Mouse (Mus musculus): Measurements from ENCODE around the gene Ppip5k2. TPM values are rescaled to one million over a fixed set of nuclear protein-coding genes. Genes with fewer than 3 reads are reported as not detected.
A peak's percentile ranks its signal among the peaks of the same experiment; 100 is the strongest.
"Not testable (repeated sequence)": the region's sequence is repeated elsewhere in the genome, so short reads cannot be mapped to it uniquely, and the experiment has no call there.

Gene Ppip5k2
- polyA plus RNA-seq, 1 experiment from 2014 or later: 44.8 TPM

DNA sequence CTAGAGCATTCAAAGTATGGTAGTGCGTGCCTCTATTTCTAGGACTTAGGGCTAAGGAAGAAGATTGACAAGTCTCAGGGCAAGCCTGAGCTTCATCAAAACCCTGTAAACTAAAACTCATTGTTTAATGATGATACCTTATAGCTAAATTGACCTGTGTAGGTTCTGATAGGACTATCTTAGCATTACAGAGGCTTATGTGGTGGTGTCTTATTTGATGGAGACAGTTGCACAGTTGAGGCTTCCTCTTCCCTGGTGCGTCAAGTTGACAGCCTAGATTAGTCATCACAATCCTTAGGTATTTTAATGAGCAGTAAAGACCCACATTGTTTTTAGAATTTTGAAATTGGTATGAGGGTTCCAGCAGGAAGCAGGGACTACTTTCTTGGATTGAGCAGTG lies 3.8 kb upstream of the Ppip5k2 start:
- Histone ChIP-seq H3K36me3 (0 out of 2 replicates have a peak, but pooled peaks cover 3% of the 10 kb centered on the region), H3K27me3 (no peaks in the 10 kb centered on the region), H3K9ac (no peak overlapping the region), H3K4me3 (no peak overlapping the region), H3K9me3 (replicated peaks) (no peaks in the 10 kb centered on the region), H3K27ac (no peak overlapping the region), H3K4me1 (replicated peaks) (peaks cover 4% of the 10 kb centered on the region; the same call in 1 of the 2 replicates), H3K4me2 (no peak overlapping the region)
- ATAC-seq (replicated peaks; ENCODE audit: insufficient number of reproducible peaks, insufficient read depth, low FRiP score, low read depth): no peak
- whole genome bisulfite sequencing: 88% methylated on average over 2 of the region's 2 CpGs

DNA sequence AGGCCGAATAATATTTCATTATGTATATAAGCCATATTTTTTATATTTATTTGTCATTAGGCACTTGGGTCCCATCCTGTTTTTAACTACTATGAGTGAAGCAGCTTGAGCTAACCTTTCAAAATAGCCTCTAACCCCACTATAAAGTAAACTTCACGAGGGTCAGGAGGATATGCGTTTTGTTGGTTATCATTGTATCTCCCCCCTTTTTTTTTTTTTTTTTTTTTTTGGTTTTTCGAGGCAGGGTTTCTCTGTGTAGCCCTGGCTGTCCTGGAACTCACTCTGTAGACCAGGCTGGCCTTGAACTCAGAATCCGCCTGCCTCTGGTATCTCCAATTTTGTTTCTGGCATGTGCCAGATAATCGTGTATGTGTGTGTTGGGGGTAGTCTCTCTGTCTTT lies 3.2 kb upstream of the Ppip5k2 start:
- H3K4me1 ChIP-seq (replicated peaks): peaks cover 4% of the 10 kb centered on the region; the same call in 1 of the 2 replicates
- H3K27me3 ChIP-seq: no peaks in the 10 kb centered on the region
- H3K4me2 ChIP-seq: no peak overlapping the region
- no peaks in the 10 kb centered on the region for H3K9me3 ChIP-seq (replicated peaks)
- no peak for ATAC-seq (replicated peaks; ENCODE audit: insufficient number of reproducible peaks, insufficient read depth, low FRiP score, low read depth)
- no peak overlapping the region for H3K9ac ChIP-seq
- H3K36me3 ChIP-seq: 0 out of 2 replicates have a peak, but pooled peaks cover 3% of the 10 kb centered on the region
- no peak overlapping the region for H3K4me3 ChIP-seq
- no peak overlapping the region for H3K27ac ChIP-seq
- WGBS: 81% methylated on average over 6 of the region's 6 CpGs

DNA sequence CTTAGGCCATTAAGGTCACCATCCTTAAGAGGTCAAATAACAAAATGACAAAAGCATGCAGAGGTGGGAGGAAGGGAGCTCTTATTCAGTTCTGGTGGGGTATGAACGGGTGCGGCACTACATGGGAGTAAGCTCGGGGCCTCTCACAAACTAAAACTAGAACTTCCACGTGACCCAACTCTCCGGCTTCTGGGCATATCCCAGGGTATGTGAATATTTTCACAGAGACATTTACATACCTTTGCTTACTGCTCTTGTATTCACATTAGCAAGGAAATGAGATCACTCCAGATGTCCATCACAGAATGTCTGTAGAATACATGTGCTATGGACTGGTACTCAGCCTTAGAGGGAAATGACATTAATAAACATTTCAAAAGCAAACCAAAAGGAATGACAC lies 1.5 kb upstream of the Ppip5k2 start:
- Histone ChIP-seq H3K4me2 (no peak overlapping the region), H3K4me1 (replicated peaks) (peaks cover 8% of the 10 kb centered on the region), H3K9me3 (replicated peaks) (no peaks in the 10 kb centered on the region), H3K4me3 (no peak overlapping the region), H3K27me3 (no peaks in the 10 kb centered on the region), H3K9ac (no peak overlapping the region), H3K36me3 (no peaks in the 10 kb centered on the region), H3K27ac (peak overlapping the region; percentile 55; the same call in 1 of the 2 replicates)
- ATAC-seq (replicated peaks; ENCODE audit: insufficient number of reproducible peaks, insufficient read depth, low FRiP score, low read depth): no peak
- 85% methylated on average over 5 of the region's 5 CpGs for WGBS

DNA sequence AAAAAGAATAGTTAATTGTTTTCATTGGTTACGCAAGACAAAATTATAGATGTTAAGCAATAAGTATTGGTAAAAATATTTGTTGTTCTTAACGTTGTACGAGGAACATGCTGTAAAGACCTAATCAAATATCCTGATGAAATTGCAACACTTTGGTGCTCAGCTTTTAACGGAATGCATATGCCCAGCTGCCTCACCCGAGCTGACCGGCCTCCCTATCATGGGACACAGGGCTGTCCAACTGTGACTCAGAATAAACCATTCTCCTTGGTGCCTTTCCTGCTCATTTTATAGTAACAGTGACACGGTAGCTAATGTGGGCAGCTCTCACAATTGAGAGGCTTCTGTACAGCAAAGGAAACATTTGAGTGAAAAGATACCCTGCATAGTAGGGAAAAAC lies 907 bp upstream of the Ppip5k2 start:
- Histone ChIP-seq H3K27ac (peak overlapping the region; percentile 55), H3K4me3 (peak overlapping the region; percentile 85)

DNA sequence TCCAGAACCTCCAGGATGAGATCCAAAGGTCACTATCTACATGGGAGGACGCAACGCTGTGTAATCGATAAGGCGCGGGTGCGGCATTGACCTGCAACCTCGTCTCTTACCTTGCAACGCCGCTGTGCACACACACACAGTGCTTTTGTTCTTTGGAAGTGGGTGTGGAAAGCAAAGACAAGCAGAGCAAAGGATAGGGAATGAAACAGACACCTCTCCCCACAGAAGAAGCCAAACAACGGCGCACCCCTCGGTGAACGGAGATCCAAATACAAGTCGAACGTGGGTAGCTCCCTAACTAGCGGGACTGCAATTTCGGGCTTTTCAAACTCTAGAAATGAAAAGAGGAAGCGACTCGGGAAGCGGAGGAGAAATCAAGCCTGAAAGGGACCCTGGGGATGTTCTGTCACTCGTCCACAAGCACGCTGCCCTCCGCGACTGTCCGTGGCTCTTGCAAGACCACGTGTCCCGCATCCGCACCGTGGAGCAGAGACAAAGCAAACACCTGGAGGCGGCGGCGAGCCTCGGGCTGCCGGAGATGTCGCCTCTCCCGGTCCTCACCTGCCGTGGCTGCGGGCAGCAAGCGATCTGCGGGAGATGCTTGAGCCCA lies 812 bp downstream of the Ppip5k2 start:
- Histone ChIP-seq H3K9ac (peak overlapping the region; percentile 91), H3K9me3 (replicated peaks) (no peaks in the 10 kb centered on the region), H3K4me2 (peak overlapping the region; percentile 59), H3K4me1 (replicated peaks) (peaks cover 8% of the 10 kb centered on the region), H3K36me3 (no peaks in the 10 kb centered on the region), H3K27ac (peak overlapping the region; percentile 97), H3K4me3 (peak overlapping the region; percentile 85), H3K27me3 (no peaks in the 10 kb centered on the region)
- peak; percentile 48 for ATAC-seq (replicated peaks; ENCODE audit: insufficient number of reproducible peaks, insufficient read depth, low FRiP score, low read depth)
- WGBS: under 1% methylated on average over 40 of the region's 40 CpGs

More for the DNA sequence above, 907 bp upstream of the Ppip5k2 start:
- Histone ChIP-seq H3K4me1 (replicated peaks) (peaks cover 8% of the 10 kb centered on the region), H3K4me2 (peak overlapping the region; percentile 75), H3K36me3 (no peaks in the 10 kb centered on the region), H3K27me3 (no peaks in the 10 kb centered on the region), H3K9me3 (replicated peaks) (no peaks in the 10 kb centered on the region), H3K9ac (no peak overlapping the region; the same call in 1 of the 2 replicates)
- WGBS: 46% methylated on average over 7 of the region's 7 CpGs
- no peak for ATAC-seq (replicated peaks; ENCODE audit: insufficient number of reproducible peaks, insufficient read depth, low FRiP score, low read depth)

DNA sequence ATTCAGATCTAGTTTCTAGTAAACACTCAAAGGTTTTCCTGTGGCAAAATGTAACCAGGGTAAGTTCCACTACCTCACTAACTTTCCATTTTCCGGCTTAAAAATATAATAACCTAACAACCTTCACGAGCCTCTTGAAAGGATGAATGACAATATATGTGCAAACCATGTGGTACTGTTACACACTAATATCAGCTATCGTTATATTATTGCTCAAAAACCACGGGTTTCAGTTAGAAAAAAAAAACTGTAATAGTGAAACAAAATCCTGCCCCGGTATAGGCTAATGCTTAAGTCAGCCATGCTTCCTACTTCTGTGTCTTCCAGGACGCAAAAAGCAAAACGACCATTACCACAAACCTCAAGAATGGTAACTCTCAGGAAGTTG lies 1.3 kb downstream of the Ppip5k2 start:
- ATAC-seq (replicated peaks; ENCODE audit: insufficient number of reproducible peaks, insufficient read depth, low FRiP score, low read depth): no peak
- Histone ChIP-seq H3K36me3 (no peaks in the 10 kb centered on the region), H3K27me3 (no peaks in the 10 kb centered on the region), H3K4me2 (peak overlapping the region; percentile 59), H3K4me1 (replicated peaks) (peaks cover 8% of the 10 kb centered on the region), H3K9me3 (replicated peaks) (no peaks in the 10 kb centered on the region), H3K4me3 (peak overlapping the region; percentile 85), H3K9ac (peak overlapping the region; percentile 91), H3K27ac (peak overlapping the region; percentile 97)
- WGBS: 8% methylated on average over 7 of the region's 7 CpGs

DNA sequence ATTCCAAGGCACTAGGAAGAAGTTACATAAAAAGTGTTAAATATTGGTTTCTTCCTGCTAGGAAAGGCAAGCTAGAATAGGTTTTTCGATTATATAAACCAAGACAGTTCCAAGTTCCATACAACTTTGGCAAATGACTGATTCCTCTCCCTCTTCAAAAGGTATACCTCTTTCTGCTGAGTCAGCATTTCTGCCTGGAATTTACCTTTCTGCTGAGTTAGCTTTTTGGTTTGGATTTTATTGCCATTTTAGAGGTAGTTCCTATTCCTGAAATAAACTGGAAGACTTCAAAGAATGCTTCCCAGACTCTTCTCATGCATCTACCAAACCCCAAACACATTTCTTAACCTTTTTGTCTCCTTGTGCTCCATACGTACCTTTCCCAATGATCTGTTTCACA lies 2.1 kb downstream of the Ppip5k2 start:
- H3K9ac ChIP-seq: peak overlapping the region; percentile 2; the same call in 1 of the 2 replicates

DNA sequence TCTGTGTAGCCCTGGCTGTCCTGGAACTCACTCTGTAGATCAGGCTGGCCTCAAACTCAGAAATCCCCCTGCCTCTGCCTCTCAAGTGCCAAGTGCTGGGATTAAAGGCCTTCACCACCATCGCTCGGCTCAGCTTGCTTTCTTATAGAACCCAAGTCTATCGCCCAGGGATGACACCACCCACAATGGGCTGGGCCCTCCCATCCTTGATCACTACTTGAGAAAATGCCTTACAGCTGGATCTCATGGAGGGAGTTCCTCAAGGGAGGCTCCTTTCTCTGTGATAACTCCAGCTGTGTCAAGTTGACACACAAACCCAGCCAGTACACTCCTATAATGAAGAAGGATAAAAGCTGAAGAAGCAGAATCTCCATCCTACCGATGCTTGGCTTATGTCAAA lies 4.5 kb downstream of the Ppip5k2 start:
- H3K27me3 ChIP-seq; H3K9ac ChIP-seq; H3K4me3 ChIP-seq; H3K9me3 ChIP-seq (replicated peaks); H3K27ac ChIP-seq; H3K4me1 ChIP-seq (replicated peaks); H3K4me2 ChIP-seq; H3K36me3 ChIP-seq; ATAC-seq (replicated peaks; ENCODE audit: insufficient number of reproducible peaks, insufficient read depth, low FRiP score, low read depth): not testable (repeated sequence)
- 80% methylated on average over 4 of the region's 4 CpGs for WGBS

More for the DNA sequence above, 2.1 kb downstream of the Ppip5k2 start:
- Histone ChIP-seq H3K4me3 (peak overlapping the region; percentile 85), H3K4me2 (peak overlapping the region; percentile 59), H3K36me3 (no peaks in the 10 kb centered on the region), H3K27ac (no peak overlapping the region), H3K9me3 (replicated peaks) (no peaks in the 10 kb centered on the region), H3K27me3 (no peaks in the 10 kb centered on the region), H3K4me1 (replicated peaks) (peaks cover 8% of the 10 kb centered on the region)
- no peak for ATAC-seq (replicated peaks; ENCODE audit: insufficient number of reproducible peaks, insufficient read depth, low FRiP score, low read depth)
- 71% methylated on average over 2 of the region's 2 CpGs for WGBS

DNA sequence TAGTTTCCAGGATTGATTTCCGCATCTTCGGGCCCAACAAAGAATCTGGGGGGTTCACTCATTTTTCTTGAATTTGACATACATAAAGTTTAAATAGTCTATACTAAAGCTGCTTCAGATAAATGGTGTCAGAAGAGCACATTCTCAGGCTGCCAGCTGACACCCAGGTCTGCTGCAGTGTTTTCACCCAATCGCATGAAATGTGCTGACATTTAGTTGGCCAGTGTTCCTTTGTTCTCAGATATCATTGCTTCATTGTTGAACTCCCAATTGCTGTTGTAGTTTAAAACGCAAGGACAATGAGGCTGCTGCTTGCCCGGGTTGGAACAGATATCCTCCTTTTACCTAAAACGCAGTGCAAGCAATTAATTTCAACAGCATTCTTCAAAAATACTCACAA lies 8.7 kb downstream of the Ppip5k2 start:
- no peak; the same call in 1 of the 2 replicates for ATAC-seq (replicated peaks; ENCODE audit: insufficient number of reproducible peaks, insufficient read depth, low FRiP score, low read depth)
- 0 out of 2 replicates have a peak, but pooled peaks cover 2% of the 10 kb centered on the region for H3K4me1 ChIP-seq (replicated peaks)
- peak overlapping the region; percentile 52 for H3K4me2 ChIP-seq
- H3K9me3 ChIP-seq (replicated peaks): no peaks in the 10 kb centered on the region
- WGBS: 38% methylated on average over 6 of the region's 6 CpGs
- no peak overlapping the region for H3K9ac ChIP-seq
- H3K4me3 ChIP-seq: peak overlapping the region; percentile 38
- peaks cover 2% of the 10 kb centered on the region; the same call in 1 of the 2 replicates for H3K36me3 ChIP-seq
- H3K27me3 ChIP-seq: no peaks in the 10 kb centered on the region
- H3K27ac ChIP-seq: peak overlapping the region; percentile 84

DNA sequence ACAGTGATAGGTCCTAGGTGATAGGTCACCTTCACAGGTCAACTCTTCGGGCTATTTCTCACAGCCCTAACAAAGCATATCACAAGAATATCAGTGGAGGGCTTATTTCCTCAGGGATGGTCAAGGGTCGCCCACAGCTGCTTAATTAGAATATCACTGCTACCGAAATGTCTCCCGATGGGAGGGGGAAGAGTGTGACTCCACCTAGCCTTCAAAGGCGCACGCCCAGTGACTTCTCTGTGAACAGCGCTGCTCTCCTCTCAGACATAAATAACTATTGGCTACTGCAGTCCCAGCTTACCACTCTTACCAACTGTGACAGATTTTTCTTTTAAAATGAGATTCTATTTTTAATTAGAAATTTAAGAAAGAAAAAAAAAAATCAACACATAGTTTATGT lies 9.6 kb downstream of the Ppip5k2 start:
- Histone ChIP-seq H3K4me1 (replicated peaks) (0 out of 2 replicates have a peak, but pooled peaks cover 2% of the 10 kb centered on the region), H3K4me2 (peak overlapping the region; percentile 52), H3K4me3 (peak overlapping the region; percentile 38), H3K27me3 (no peaks in the 10 kb centered on the region), H3K9ac (no peak overlapping the region), H3K27ac (peak overlapping the region; percentile 84), H3K9me3 (replicated peaks) (no peaks in the 10 kb centered on the region), H3K36me3 (peaks cover 6% of the 10 kb centered on the region)
- ATAC-seq (replicated peaks; ENCODE audit: insufficient number of reproducible peaks, insufficient read depth, low FRiP score, low read depth): peak; percentile 58; the same call in 1 of the 2 replicates
- WGBS: 37% methylated on average over 7 of the region's 7 CpGs

DNA sequence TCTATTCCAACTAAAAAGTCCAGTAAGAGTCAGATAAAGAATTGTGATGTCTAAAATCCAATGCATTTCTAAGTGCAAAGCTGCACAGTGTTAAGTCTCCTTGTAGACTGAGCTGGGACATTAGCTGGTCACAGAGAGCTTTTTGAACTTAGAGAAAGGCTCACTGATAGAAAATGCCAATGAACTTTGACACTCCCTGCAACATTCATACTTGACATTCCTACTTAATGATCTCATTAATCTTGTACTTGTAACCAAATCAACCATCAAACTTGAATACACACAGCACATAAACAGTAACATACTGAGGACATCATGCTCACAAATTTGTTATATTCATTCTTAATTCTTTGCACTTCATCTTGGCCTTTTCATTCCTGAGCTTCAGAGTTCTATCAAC lies 10.4 kb downstream of the Ppip5k2 start:
- Histone ChIP-seq H3K27me3 (no peaks in the 10 kb centered on the region), H3K4me1 (replicated peaks) (0 out of 2 replicates have a peak, but pooled peaks cover 2% of the 10 kb centered on the region), H3K9ac (no peak overlapping the region), H3K4me3 (no peak overlapping the region), H3K27ac (peak overlapping the region; percentile 84), H3K4me2 (peak overlapping the region; percentile 22; the same call in 1 of the 2 replicates), H3K36me3 (peaks cover 13% of the 10 kb centered on the region), H3K9me3 (replicated peaks) (no peaks in the 10 kb centered on the region)
- no peak for ATAC-seq (replicated peaks; ENCODE audit: insufficient number of reproducible peaks, insufficient read depth, low FRiP score, low read depth)

DNA sequence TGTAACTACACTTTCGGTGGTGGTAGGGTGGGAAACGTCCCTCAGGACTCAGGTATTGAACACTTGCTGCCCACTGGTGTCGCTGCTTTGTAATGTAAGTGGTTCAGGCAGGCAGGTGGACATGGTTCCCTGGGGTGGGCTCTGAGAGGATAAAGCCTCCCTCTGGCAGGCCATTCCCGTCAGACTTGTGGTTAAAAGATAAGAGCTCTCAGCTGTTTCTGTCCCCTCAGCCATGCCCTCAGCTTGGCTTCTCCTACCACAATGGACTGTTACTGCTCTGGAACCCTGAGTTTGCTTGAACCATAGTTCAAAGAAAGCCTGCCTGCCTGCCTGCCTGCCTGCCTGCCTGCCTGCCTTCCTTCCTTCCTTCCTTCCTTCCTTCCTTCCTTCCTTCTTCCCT lies 15.8 kb downstream of the Ppip5k2 start:
- no peaks in the 10 kb centered on the region for H3K9me3 ChIP-seq (replicated peaks)
- no peak overlapping the region for H3K27ac ChIP-seq
- H3K4me2 ChIP-seq: no peak overlapping the region
- no peak for ATAC-seq (replicated peaks; ENCODE audit: insufficient number of reproducible peaks, insufficient read depth, low FRiP score, low read depth)
- no peaks in the 10 kb centered on the region for H3K27me3 ChIP-seq
- H3K36me3 ChIP-seq: peaks cover 36% of the 10 kb centered on the region
- no peak overlapping the region for H3K4me3 ChIP-seq
- H3K9ac ChIP-seq: no peak overlapping the region
- 60% methylated on average over 4 of the region's 4 CpGs for WGBS
- 0 out of 2 replicates have a peak, but pooled peaks cover 1% of the 10 kb centered on the region for H3K4me1 ChIP-seq (replicated peaks)
